Mouse (Mus musculus) cerebellum, postnatal 4 days (tissue): ENCODE measurements around the gene Prkca.
"Not testable (repeated sequence)": the region's sequence is repeated elsewhere in the genome, so short reads cannot be mapped to it uniquely, and the experiment has no call there.

Experiments
- DNase-seq, 2 experiments: peaks; one replicate each; pipeline ENCODE4 v3.0.0; 2022; ENCODE audit warnings: low spot score in 2 of 2, mixed read lengths in 1 of 2

Gene Prkca

DNA sequence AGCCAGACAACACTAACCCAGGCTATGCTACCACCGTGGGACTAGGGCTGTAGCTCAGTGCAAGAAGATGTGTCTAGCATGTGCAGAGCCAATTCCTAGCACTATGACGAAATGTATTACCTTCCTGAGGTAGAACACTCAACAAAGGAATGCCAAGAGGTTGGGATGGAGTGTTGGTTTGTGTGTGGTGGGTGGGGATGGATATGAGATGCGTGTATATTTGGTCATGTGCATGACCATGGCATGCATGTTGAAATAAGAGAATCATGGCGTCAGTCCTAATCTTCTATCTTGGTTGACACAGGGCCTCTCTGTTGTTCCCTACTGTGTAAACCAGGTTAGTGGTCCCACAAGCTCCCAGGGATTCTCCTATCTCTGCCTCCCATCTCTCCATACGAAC is 225.5 kb downstream of the Prkca start:
- no peak for DNase-seq

- DNase-seq, result no peak
Observed at GRCm38 (mm10) chr11:108117360-108118050, 226.2 kb downstream of the Prkca start.

GRCm38 (mm10) chr11:108114091-108114490 is 229.6 kb downstream of the Prkca start:
- no peak for DNase-seq

DNA sequence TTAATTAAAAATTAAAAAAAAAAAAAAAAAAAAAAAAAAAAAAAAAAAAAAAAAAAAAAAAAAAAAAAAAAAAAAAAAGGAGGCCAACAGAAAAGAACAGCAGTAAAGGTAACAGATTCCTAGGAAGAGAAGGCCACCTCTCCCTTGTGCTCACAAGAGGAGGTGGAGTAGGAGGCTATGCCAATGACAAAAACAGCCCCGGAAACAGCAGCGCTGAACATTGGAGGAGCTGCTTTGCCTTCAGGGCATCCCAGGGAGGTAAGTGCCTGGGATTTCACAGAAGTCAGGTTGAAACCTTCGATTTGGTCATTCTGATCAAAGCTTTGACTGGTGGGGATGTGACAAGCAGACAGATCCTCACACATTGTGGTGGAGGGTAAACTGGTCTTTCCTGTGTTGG is 231.3 kb downstream of the Prkca start:
- DNase-seq, result no peak

DNA sequence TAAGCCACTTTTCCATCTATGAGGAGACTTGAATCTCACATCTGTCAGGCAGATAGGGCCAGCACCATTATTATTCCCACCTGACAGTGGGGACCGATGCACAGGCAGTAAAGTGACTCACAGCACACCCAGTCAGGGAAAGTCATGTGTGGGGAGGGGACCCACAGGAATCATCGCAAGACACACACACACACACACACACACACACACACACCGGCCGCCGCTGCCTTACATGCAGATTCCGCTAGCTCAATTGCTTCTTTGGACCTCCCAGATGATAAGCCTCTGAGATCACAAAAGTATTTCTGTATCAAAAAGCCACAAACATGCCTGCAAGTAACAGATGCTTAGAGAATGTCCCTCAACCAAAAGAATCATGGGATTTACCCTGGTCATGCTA is 239.6 kb downstream of the Prkca start:
- DNase-seq, result no peak

GRCm38 (mm10) chr11:108101280-108101950 is 242.3 kb downstream of the Prkca start:
- no peak for DNase-seq

- no peak for DNase-seq
Observed at GRCm38 (mm10) chr11:108098306-108098705, 245.4 kb downstream of the Prkca start.

DNA sequence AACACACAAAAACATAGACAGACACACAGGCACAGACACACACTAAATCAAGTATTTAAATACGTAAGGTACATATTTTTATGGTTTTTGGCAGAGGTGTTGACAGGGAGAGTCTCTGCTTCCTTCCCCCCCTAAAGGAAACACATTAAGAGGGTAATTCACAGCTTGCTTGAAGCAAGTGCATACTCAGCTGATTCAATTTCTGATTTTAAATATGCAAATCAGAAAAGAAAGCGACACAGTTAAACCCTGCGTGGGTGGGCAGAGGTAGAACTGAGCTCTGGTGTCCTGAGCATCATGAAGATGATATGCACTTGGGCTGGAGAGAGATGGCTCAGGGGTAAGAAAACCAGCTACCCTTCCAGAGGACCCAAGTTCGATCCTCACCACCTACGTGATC is 248.9 kb downstream of the Prkca start:
- no peak for DNase-seq

GRCm38 (mm10) chr11:108093248-108093647 is 250.5 kb downstream of the Prkca start:
- DNase-seq, result no peak

- DNase-seq, result no peak
Observed at GRCm38 (mm10) chr11:108091238-108091637, 252.5 kb downstream of the Prkca start.

DNA sequence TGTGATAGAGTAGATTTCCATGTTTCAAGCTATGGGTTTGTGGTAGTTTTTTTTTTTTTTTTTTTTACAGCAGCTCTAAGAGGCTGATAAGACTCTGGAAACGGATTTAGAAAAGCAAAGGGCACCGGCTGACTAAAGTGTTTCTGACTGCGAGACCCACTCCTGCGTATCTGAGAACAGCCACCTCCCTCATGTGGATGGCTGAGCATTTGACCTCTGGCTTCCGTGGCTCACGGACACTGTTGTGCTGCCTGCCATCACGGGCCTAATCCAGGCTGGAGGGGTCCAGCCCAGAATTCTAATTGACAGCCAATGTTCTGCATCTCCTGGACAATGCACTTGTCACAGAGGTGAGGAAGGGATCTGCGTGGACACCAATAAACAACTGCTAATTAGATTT is 253.0 kb downstream of the Prkca start:
- DNase-seq, result no peak

DNA sequence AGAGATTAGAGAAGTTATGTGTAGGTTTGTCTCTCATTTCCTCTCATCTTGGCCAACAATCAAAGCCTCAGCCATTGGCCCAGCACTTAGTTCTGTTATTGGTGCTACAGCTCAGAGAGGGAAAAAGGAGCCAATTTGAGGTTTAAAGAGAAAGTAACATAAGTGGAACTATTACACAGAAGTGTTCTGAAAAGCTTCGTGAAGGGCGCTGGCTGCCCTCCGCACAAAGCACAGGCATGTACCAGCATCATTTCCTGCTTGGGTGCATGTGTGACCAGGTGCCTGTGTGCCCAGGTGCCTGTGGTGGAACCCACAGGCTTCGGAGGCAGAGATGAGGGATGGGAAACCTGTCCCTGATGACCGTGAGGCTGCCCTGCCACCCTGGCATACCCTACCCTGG is 255.7 kb downstream of the Prkca start:
- no peak for DNase-seq

GRCm38 (mm10) chr11:108087105-108087700 is 256.5 kb downstream of the Prkca start:
- DNase-seq, result not testable (repeated sequence)

- DNase-seq, result no peak
Observed at GRCm38 (mm10) chr11:108082673-108083072, 261.1 kb downstream of the Prkca start.

- no peak for DNase-seq
Observed at GRCm38 (mm10) chr11:108079946-108080650, 263.6 kb downstream of the Prkca start.

GRCm38 (mm10) chr11:108079454-108079853 is 264.3 kb downstream of the Prkca start:
- no peak for DNase-seq

DNA sequence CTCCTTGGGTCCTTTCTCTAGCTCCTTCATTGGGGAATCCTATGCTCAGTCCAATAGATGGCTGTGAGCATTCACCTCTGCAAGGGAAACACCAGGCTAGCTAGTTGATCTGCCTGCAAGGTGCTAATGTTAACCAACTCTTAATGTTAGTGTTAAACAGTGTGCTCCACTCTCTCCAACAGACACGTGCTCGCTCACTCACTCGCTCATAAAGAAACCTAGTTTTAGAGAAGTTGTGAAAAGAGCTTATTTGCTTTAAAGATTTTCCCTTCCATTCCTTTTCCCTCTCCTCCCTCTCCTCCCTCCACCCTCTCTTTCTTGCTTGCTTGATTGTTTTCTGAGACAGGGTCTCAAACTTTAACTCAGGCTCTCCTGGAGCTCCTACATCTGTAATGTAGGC is 266.2 kb downstream of the Prkca start:
- DNase-seq, result no peak

DNA sequence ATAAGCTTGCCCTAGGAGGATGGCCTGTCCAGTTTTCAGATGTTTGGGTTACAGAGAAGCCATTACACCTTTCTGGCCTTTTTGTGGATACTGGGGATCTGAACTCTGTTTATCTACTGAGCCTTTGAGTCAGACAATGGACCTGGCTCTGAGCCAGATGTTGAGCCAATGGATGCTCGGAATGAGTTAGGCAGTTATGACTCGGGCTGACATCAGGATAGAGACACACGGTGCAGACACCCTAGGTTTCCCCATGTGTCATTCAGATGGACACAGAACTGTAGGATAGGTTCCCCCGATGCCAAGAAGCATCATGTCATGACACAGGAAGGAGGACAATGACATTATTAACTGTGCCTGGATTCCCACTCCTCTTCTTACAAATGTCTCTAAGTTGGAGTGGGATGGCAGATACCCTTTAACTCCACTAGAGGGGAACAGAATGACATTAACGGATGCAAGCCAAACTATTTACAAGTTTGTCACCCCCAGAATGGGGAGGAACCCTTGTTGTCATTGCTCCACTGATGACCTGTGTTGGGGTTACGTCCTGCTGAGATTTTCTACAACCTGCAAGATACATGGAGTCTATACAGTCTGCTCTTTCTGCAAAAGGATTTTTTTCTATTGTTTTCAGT is 271.0 kb downstream of the Prkca start:
- DNase-seq, result no peak

DNA sequence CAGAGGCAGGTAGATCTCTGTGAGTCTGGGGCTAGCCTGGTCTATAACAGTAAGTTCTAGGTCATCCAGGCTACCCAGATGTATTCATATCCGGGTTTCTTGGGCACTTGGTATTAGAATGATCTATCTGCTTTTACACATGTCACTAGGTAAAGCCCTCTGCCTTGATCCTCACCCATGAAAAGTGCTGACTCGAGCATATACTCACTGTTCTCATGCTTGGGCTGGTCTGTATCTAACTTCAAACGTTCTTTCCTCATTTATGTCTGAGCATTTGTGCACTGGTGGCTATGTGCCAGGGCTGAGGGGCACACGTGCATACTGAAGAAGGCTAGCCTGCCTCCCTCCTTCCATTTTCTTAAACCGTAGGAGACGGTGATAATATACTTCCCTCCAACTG is 272.5 kb downstream of the Prkca start:
- DNase-seq, result no peak

- no peak for DNase-seq
Observed at GRCm38 (mm10) chr11:108070038-108070437, 273.7 kb downstream of the Prkca start.

GRCm38 (mm10) chr11:108068430-108068829 is 275.3 kb downstream of the Prkca start:
- DNase-seq, result no peak

- DNase-seq, result no peak
Observed at GRCm38 (mm10) chr11:108067161-108067560, 276.6 kb downstream of the Prkca start.
